Mouse (Mus musculus) embryo, embryonic 10 days (tissue): ENCODE measurements around the gene Ifngr2.

Experiments
- DNase-seq: peaks from one replicate; pipeline ENCODE4 v3.0.0-alpha.2; 2015; ENCODE audit warnings: low spot score

Ifngr2 gene

DNA sequence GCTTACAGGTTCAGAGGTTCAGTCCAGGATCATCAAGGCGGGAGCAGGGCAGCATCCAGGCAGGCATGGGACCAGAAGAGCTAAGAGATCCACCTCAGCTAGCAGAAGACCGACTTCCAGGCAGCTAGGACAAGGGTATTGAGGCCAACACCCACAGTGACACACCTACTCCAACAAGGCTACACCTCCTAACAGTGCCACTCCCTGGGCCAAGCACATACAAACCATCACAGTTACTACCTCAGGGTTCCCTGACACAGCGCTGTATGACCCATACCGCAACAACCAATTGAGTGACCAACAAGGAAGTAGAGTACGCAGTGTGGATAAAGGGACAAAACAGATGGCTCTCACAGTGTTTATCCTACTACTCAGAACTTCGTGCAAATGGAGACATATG is 10.5 kb upstream of the Ifngr2 start:
- no peak for DNase-seq

DNA sequence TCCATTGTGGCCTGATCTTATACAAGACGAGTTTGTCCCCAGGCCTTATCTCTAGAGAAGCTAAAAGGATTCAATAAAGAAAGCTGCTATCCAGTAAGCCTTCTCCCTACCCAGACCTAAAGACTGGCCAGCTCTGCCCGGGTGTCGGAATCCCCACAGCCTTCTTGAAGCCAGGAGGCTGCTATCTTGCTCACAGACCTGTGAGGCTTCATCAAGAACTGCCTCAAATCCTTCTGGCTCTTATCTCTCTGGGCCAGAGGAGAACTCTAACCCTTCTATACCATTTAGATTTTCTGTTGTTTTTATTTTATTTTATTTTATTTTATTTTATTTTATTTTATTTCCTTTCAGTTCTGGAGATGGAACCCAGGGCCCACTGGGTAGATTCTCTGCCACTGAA is 9.8 kb upstream of the Ifngr2 start:
- DNase-seq, result no peak

DNA sequence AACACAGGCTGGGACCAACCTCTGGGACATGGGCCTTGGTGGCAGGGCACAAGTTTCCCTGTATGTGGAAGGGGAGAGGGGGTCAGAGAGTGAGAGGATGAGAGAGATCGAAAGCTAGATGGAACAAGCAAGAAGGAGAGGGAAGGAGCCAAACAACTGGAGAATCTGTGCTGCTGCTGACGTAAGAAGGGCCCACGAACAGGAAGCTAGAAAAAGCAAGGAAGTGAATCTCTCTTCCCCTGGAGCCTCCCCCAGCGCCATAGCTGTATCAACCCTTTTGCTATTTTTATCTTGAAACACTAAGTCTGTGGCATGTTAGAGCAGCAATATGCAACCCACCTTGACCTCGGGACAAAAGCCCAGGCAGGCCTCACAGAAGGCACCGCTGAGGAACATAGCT is 8.8 kb upstream of the Ifngr2 start:
- no peak for DNase-seq

DNA sequence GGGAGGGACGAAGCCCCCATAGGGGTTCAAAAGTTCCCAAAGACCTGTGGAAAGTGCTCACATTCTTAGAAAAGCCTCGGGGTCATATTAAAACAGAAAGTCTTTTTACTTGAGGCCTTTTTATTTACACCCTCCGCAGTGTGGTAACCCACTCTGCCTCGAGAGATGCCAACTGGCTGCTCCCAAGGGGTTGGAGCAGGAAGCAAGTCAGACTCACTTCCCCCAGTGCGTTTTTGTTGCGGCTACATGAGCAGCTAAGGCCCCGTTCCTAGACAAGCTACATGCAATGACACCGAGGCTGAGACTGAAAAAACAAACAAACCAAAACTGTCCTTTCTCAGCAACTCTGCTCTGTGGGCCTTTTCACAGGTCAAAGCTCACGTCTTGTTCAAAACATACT is 8.4 kb upstream of the Ifngr2 start:
- no peak for DNase-seq

DNA sequence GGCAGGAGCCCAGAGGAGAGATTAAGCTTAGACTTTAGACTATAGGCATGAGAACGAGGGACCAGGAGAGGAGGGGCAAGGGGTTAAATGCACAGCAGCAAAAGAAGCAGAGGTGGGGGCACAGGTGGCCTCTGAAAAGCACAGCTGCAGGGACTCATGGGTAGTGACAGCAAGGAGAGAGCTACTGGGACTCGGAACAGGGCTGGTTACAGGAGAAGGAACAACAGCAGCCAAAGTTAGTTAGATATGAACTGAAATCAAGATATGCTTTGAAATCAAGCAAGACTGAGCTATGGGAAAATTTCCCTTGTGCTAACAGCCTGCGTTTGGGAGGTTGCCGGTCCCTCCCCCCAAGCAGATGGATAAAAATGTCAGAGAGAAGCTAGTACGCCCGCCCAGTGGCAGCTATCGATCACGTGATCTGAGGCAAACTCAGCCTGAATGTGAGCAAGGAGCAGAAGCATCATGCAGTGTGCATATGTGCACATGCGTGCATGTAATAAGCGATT is 5.2 kb upstream of the Ifngr2 start:
- DNase-seq, result no peak

DNA sequence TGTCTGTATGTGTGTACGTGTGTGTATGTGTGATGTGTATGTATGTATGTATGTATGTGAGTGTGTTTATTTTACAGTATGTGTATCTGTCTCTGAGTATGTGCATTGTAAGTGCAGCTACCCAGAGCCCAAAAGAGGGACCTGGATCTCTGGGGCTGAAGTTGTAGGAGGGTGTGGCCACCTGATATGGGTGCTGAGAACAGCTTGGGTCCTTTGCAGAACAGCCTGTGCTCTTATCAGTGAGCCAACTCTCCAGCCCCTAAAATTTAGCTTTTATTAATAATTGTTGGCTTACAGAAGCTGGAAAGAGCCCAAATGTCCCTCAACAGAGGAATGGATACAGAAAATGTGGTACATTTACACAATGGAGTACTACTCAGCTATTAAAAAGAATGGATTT is 3.3 kb upstream of the Ifngr2 start:
- DNase-seq, result no peak

DNA sequence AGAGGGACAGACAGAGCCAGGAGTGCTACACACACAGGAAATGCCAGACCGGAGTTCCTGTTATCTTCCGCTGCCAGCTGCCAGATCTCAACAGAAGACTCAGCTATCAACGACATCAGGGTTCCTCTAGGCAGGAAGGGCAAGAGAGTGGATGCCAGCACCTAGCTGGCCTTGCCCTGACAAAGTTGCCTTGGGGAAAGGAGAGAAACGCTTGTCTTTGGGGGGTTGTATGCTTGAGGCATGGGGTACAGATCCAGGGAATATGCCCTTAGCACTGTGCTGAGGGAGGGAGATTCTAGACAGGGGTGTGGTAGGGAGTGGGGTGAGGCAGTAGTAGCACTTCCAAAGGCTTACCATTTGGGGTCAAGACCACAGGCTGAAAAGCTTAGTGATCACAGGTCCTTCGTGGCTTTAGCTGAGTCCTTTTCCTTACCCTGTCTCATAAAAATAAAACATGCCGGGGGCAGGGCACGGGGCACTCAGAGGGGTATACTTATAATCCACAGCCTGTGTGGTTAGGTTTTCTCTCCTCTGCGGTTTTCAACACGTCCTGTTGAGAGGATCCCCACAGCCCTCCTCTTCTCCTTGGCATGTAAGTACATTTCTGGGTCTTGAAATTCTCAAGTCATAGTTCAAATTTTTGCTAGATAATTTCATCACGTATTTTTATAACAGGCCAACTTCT is 1.1 kb upstream of the Ifngr2 start:
- no peak for DNase-seq

DNA sequence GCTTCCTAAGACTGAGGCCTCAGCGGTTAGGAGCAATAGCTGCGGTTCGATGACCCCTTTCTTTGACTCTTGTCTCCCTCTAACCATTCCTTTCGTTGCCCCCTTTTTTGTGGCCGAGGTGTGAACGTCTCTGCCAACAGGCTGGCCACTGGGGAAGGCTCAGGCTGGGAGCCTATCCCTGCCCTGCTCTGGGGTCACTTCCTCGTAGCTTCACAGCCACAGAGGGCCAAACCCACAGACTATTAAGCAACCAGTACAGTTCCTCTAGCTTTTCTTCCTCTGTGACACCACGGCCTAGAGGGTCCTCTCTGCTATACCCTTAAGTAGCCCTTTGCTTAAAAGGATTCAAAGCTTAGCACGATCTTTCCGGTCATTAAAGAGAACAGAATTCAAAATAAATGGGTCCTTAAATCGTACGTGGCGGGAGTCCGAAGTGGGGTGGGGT is 459 bp upstream of the Ifngr2 start:
- DNase-seq, result no peak

DNA sequence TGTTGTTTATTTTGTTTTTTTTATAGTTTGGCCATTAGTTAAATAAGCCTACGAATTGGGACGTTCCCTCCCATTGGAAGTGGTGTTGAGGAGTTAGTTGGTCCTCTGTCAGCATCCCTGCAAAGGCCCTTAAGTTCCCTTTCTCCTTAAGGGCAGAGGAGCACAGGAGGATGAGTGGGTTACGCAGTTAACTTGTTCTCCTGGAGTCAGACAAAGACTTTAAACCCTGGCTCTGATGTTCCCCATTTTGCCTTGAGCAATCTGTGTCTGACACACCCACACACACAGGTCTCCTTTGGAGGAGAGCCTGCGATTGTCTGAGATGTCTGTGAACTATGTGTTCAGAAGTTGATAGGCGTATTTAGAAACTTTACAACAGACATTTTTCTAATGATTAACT is 1.1 kb downstream of the Ifngr2 start:
- no peak for DNase-seq

DNA sequence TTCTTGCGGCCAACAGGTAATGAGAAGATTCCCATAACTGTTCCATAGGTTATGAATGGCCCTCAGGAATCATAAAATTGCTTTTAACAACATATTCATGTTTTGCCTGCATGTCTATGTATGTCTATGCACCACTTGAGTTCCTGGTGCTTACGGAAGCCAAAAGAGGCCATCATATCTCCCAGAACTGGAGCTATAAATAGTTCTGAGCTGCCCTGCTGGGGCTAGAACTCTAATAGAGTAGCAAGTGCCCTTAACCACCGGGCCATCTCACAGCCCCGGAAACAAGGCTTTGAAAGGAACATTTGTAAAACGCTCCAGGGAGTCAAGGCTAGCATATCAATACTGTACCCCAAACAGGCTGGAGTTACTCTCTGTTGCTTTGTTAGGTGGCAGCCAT is 1.7 kb downstream of the Ifngr2 start:
- no peak for DNase-seq

DNA sequence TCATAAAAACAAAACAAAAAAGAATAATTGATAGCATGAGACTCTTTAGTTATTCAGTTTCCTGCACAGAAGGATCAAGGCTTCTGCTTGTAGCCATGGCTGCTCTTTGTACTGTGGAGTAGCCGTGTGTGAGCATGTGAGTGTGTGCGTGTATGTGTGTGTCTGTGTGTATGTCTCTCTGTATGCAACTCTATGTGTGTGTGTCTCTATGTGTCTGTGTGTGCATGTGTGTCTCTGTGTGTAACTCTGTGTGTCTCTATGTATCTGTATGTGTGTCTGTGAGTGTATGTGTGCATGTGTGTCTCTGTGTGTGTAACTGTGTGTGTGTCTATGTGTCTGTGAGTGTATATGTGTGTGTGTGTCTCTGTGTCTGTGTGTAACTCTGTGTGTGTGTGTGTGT is 2.1 kb downstream of the Ifngr2 start:
- DNase-seq, result no peak

DNA sequence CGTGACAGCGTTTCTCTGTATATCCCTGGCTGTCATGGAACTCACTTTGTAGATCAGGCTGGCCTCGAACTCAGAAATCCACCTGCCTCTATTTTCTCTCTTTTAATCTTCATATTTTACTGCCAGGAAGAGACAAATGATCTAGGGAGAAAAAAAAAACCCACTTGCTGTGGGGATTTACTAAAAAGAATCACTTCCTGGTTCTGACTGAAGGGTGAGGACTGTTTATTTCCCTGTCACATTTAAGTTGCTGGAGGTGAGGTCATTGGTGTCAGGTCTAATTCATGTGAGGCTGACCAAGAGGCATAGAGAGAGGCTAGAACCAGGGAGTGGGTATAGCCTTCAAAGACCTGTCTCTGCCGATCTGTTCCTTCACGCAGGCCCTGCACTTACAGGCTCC is 2.7 kb downstream of the Ifngr2 start:
- no peak for DNase-seq

DNA sequence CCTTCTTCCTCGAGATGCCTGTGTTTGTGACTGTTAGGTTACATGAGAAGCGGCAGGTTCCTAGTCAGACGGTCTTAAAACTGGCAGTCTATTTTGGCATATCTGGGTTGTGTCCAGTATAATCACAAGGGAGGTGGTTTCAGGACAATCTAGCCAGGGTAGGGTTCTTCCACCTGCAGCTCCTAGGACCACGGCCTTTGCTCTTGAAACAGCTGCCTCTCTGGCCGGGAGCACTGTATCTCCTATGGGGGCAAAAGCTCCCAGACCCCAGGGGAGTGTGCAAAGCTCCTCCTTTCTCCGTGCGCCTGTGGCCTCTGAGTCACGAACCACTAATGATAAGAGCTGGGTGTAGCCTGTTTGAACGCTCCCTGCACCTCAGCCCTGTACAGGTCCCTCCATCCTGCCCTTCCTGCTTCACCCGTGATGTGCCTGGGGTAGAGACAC is 4.2 kb downstream of the Ifngr2 start:
- DNase-seq, result no peak

DNA sequence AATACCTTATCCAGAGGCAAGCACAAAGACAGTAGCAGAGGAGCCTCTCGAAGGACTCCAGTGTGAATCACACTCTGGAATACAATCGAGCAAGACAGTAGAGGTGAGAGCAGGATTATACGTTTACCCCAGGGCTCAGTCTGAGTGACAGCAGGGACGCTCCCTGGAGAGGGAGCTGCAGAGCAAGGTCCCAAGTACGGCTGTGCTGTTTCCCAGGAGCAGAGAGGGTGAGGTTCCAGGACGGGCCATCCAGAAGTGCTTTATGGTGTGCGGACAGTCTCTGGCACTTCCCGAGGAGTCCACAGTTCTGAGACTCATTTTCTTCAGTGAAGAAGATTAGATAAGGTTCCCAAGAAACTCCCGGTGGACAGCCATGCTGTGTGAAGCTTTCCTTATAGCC is 5.2 kb downstream of the Ifngr2 start:
- DNase-seq, result no peak

DNA sequence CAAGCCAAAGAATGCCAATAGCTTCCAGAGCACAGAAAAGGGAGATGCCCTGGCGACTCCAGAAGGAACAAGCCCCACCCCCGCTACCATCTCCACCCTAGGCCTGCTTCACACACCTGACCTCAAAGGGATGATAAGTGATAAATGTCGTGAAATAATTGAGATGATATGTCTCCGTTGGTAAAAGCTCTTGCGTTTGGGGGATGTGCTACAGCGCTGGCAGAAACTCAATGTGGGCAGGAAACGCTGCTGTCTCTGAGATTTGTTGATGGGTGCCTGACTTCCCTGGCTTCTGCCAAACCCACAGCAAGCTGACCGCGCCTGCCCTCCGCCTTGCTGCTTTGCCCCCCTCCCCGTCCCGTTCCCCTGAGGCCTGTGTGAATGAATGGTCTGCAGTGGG is 6.8 kb downstream of the Ifngr2 start:
- DNase-seq, result no peak

DNA sequence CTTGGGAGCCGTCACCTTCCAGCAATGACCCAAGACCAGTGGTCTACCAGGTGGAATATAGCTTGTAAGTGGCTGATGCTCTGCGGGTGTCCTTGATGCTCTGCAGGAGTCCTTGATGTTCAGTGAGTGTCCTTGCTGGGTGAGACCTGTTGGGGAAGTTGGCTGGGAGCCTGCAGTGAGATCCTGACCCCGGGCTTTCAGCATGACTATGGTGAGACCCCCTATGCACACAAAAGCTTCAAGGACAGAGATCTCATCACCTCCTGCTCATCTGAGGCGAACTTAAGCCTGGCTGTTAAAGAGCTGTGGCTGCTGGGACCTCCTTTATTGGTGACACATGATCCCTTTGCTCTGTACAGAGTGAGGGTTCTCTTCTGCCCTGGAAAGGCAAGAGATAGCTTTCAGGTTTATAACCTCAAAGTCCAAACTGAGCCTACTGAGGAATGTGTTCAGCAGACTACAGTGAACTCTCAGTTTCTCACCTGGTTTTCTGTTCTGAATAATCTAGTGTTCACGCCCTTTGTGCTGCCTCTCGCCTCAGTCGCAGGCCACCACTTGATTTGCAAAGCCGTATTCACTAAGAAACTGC is 8.2 kb downstream of the Ifngr2 start:
- DNase-seq, result no peak

DNA sequence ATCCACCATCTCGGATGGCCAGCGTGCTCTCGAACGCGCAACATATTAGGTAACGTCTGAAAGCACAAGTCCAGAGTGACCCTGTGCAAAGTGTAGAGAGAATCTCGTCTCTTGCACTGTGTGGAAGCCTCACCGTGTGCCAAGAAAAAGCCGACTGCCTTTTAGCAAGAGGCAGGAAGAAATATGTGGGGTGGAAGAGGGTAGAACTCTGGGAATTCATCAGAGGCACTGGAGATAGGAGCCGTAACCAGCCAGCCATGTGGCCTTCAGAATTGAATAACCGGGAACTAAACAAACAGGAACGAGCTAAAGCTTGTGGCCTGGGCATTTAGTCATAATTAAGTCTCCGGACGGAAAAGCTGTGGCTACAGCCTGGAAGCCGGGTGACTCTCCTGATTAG is 9.8 kb downstream of the Ifngr2 start:
- DNase-seq, result no peak

DNA sequence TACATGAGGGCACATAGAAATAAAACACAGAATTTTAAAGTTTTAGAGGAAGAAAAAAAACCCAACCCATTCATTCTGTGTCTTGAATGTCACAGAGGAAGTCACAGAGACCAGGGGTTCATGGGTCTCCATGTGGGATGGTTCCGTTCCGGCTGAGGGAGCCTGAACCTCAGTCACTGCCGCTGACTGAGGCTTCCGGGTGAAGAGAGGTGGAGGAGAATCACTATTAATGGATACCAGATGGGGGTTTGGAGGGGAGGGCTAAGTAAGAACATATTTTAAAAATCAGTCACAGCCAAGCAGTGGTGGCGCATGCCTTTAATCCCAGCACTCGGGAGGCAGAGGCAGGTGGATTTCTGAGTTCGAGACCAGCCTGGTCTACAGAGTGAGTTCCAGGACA is 10.3 kb downstream of the Ifngr2 start:
- DNase-seq, result peak; percentile 57

DNA sequence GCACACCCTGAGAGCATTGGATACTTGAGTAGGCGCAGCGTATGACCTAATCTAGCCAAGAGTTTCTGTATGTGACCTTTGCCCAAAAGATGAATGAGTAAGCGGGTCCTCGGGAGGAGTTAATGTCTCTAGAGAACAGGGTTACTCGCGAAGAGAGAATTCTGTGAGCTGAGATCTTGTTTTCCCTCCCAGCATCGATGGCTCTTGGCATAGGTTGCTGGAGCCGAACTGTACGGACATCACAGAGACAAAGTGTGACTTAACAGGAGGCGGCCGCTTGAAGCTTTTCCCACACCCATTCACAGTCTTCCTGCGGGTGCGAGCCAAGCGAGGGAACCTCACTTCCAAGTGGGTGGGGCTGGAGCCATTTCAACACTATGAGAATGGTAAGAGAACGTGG is 10.8 kb downstream of the Ifngr2 start:
- no peak for DNase-seq

DNA sequence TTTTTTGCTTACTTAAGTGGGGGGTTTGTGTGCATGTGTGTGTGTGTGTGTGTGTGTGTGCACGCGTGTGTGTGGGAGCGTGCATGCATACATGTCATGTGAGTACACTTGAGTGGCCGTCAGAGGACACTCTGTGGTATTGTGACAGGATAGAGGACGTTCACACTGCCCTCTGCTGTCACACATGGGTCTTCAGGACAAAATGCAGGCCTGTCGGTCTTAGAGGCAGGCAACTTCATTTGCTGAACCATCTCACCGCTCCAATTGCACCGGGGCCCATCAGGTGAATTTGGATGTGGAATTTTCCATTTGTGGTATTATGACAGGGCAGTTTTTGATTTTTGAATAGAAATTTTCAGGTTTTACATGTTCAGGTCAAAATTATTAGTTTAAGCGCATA is 14.2 kb downstream of the Ifngr2 start:
- peak; percentile 73 for DNase-seq

DNA sequence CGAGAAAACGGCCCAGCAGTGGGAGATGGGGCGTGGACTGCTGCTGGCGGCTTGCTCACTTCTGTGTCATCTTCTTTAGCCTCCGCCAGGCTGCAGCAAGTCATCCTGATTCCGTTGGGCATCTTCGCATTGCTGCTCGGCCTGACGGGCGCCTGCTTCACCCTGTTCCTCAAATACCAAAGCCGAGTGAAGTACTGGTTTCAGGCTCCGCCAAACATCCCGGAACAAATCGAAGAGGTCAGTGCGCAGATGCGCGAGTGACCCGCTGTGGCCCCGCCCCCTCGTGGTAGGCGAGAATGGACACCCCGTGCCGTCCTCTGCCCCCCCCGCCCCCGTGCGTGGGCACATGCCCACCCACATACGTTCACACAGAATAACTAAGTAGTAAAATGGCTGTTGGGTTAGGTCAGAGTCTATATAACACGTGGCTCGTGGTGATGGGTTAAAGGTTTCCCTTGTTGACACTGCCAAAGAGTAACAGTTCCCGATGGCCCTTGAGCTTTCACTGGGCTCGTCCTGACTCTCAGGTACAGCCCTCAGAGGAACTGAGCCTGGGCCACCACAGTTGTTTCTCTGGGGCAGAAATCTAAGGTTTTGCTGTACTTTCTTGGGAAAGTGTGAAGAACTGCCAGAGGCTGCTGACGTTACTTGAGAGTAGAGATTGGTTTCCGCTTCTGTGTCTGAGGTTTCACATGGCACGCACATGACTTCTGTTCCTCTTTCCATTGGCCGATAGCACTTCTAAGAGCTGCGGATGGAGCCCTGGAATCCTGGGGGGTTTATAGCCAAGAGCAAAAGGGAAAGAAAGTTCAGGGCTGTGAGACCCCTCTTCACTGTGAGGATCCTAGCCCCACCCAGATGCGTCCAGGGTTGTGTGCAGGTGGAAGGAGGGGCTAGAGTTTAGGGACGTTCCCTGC is 14.9 kb downstream of the Ifngr2 start:
- no peak for DNase-seq

DNA sequence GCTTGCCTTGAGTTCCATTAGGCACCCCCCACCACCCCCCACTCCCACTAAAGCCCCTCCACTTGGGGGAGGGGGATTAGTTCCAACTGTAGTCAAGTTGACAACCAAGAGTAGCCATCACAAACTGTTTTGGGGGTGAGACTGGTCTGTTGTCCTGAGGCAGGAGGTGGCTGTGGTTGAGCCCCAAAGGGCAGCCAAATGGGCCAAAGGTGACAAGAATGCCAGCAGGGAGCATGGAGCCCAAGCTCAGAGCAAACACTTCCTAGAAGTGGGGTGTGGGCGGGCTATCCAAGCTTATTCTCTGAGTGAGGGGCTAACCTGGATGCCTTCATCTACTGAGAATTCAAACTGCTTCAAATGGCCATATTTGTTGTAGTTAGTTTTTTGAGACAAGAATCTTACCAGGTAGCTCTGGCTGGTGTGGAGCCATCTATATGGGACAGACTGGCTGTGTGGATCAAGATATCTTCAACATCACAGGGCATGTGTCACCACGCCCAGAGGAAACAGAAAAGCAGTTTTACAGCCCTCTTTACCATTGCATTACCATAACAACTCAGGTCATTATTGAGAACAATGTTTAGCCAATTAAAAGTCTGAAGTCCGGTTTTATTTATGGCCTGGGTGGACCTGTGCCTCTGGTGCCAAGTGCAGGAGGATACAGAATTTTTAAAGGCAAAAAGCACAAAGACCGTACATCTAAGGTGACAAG is 17.9 kb downstream of the Ifngr2 start:
- no peak for DNase-seq
